Mouse (Mus musculus) hindbrain, embryonic 15.5 days (tissue): ENCODE measurements at regions not wholly inside any gene's neighbourhood (a gene's known extent, or its start where the extent isn't known, plus 50 kb on each side); places are given as distances from the start of the nearest gene placed in this dataset.

ENCODE experiments used
- ATAC-seq: fragments of 200-750 bp; cut with Nextera tagmentation; 2 replicates; pipeline ENCODE4 v1.8.0; 2017; ENCODE audit warnings: low read depth, moderate number of reproducible peaks, moderate TSS enrichment; ENCODE audit not compliant: low FRiP score
- H3K27ac ChIP-seq: fragments of 300-500 bp; sonication (generic); replicated peaks from 2 replicates; pipeline ENCODE4 v1.5.1; 2015; ENCODE audit warnings: mild to moderate bottlenecking, inconsistent platforms
- H3K27me3 ChIP-seq: fragments of 300-500 bp; sonication (generic); 2 replicates; pipeline ENCODE4 v1.6.1; 2015; ENCODE audit warnings: control low read depth, inconsistent platforms
- H3K36me3 ChIP-seq: fragments of 300-500 bp; sonication (generic); 2 replicates; pipeline ENCODE4 v1.6.1; 2015; ENCODE audit warnings: control low read depth, inconsistent platforms
- H3K4me1 ChIP-seq: fragments of 300-500 bp; sonication (generic); replicated peaks from 2 replicates; pipeline ENCODE4 v1.6.1; 2015; ENCODE audit warnings: control low read depth, inconsistent platforms
- H3K4me2 ChIP-seq: fragments of 300-500 bp; sonication (generic); 2 replicates; pipeline ENCODE4 v1.6.1; 2015; ENCODE audit warnings: moderate library complexity, mild to moderate bottlenecking, inconsistent platforms
- H3K4me3 ChIP-seq: fragments of 300-500 bp; sonication (generic); 2 replicates; pipeline ENCODE4 v1.5.1; 2015; ENCODE audit warnings: mild to moderate bottlenecking, inconsistent platforms
- H3K9ac ChIP-seq: fragments of 300-500 bp; sonication (generic); 2 replicates; pipeline ENCODE4 v1.6.1; 2015; ENCODE audit warnings: inconsistent platforms
- H3K9me3 ChIP-seq: fragments of 300-500 bp; sonication (generic); 2 replicates; pipeline ENCODE4 v1.6.1; 2016; ENCODE audit warnings: control low read depth, inconsistent platforms
- WGBS: fragments of 180-500 bp; shearing (Covaris S2); methylation state at CpG from one replicate; pipeline ENCODE4 v1.1.7; 2015; 5-methylcytosine and 5-hydroxymethylcytosine counted together

- no peak overlapping the region for H3K27ac ChIP-seq
- no peak overlapping the region for H3K4me2 ChIP-seq
- no peak for ATAC-seq
- H3K36me3 ChIP-seq, result no peaks in the 10 kb centered on the region
- H3K4me3 ChIP-seq, result no peak overlapping the region
- no peaks in the 10 kb centered on the region for H3K4me1 ChIP-seq
- 82% methylated on average over 15 of the region's 15 CpGs for WGBS
- H3K9me3 ChIP-seq, result no peaks in the 10 kb centered on the region
- H3K9ac ChIP-seq, result no peak overlapping the region
- no peaks in the 10 kb centered on the region for H3K27me3 ChIP-seq
Observed at GRCm38 (mm10) chr13:69867296-69868065, 65.3 kb downstream of the Med10 start.

- no peak for ATAC-seq
- no peak overlapping the region for H3K4me3 ChIP-seq
- 28% methylated on average over 5 of the region's 5 CpGs for WGBS
Observed at GRCm38 (mm10) chr13:69896536-69896935, 94.3 kb downstream of the Med10 start.

GRCm38 (mm10) chr13:69901139-69901538, 98.9 kb downstream of the Med10 start:
- Histone ChIP-seq H3K4me1 (no peaks in the 10 kb centered on the region), H3K36me3 (no peaks in the 10 kb centered on the region), H3K27me3 (no peaks in the 10 kb centered on the region), H3K9ac (no peak overlapping the region), H3K4me2 (no peak overlapping the region), H3K9me3 (no peaks in the 10 kb centered on the region), H3K4me3 (no peak overlapping the region), H3K27ac (no peak overlapping the region)
- ATAC-seq, result no peak

More at GRCm38 (mm10) chr13:69896536-69896935, 94.3 kb downstream of the Med10 start:
- no peaks in the 10 kb centered on the region for H3K4me1 ChIP-seq
- H3K27me3 ChIP-seq, result no peaks in the 10 kb centered on the region
- H3K36me3 ChIP-seq, result no peaks in the 10 kb centered on the region
- no peak overlapping the region for H3K4me2 ChIP-seq
- no peak overlapping the region for H3K27ac ChIP-seq
- H3K9ac ChIP-seq, result no peak overlapping the region
- H3K9me3 ChIP-seq, result no peaks in the 10 kb centered on the region

- 47% methylated on average over 15 of the region's 15 CpGs for WGBS
- Histone ChIP-seq H3K4me2 (no peak overlapping the region), H3K27me3 (no peaks in the 10 kb centered on the region), H3K4me3 (no peak overlapping the region), H3K9ac (no peak overlapping the region), H3K27ac (no peak overlapping the region), H3K36me3 (no peaks in the 10 kb centered on the region), H3K9me3 (no peaks in the 10 kb centered on the region), H3K4me1 (peaks cover 8% of the 10 kb centered on the region)
- peak; percentile 81; the same call in 1 of the 2 replicates for ATAC-seq
Observed at GRCm38 (mm10) chr13:69906802-69907537, 104.8 kb downstream of the Med10 start.

GRCm38 (mm10) chr13:69915796-69916195, 113.6 kb downstream of the Med10 start:
- Histone ChIP-seq H3K36me3 (no peaks in the 10 kb centered on the region), H3K4me2 (no peak overlapping the region), H3K27me3 (no peaks in the 10 kb centered on the region), H3K9ac (no peak overlapping the region), H3K27ac (no peak overlapping the region), H3K4me3 (no peak overlapping the region), H3K9me3 (no peaks in the 10 kb centered on the region), H3K4me1 (no peaks in the 10 kb centered on the region)
- WGBS, result 77% methylated on average over 3 of the region's 3 CpGs
- no peak for ATAC-seq

- WGBS, result 40% methylated on average over 9 of the region's 9 CpGs
- H3K27ac ChIP-seq, result peak overlapping the region; percentile 72
- H3K4me3 ChIP-seq, result no peak overlapping the region
- no peaks in the 10 kb centered on the region for H3K9me3 ChIP-seq
- H3K36me3 ChIP-seq, result no peaks in the 10 kb centered on the region
- H3K4me1 ChIP-seq, result peaks cover 19% of the 10 kb centered on the region
- peak overlapping the region; percentile 41 for H3K4me2 ChIP-seq
- no peak overlapping the region for H3K9ac ChIP-seq
- ATAC-seq, result no peak
- H3K27me3 ChIP-seq, result no peaks in the 10 kb centered on the region
Observed at GRCm38 (mm10) chr13:69932695-69933550, 130.7 kb downstream of the Med10 start.

- H3K4me3 ChIP-seq, result peak overlapping the region; percentile 5; the same call in 1 of the 2 replicates
- no peaks in the 10 kb centered on the region for H3K27me3 ChIP-seq
- 12% methylated on average over 6 of the region's 6 CpGs for WGBS
- H3K9me3 ChIP-seq, result no peaks in the 10 kb centered on the region
- peak overlapping the region; percentile 72 for H3K27ac ChIP-seq
- no peak overlapping the region for H3K9ac ChIP-seq
- ATAC-seq, result peak; percentile 92
- H3K36me3 ChIP-seq, result no peaks in the 10 kb centered on the region
- peaks cover 19% of the 10 kb centered on the region for H3K4me1 ChIP-seq
- peak overlapping the region; percentile 41 for H3K4me2 ChIP-seq
Observed at GRCm38 (mm10) chr13:69933551-69933845, 131.3 kb downstream of the Med10 start.

- ATAC-seq, result no peak
- WGBS, result 65% methylated on average over 4 of the region's 4 CpGs
Observed at GRCm38 (mm10) chr13:69939791-69940190, 137.6 kb downstream of the Med10 start.

GRCm38 (mm10) chr13:69944651-69945050, 142.5 kb downstream of the Med10 start:
- H3K4me1 ChIP-seq, result peaks cover 12% of the 10 kb centered on the region
- H3K27ac ChIP-seq, result no peak overlapping the region
- no peaks in the 10 kb centered on the region for H3K9me3 ChIP-seq
- no peak for ATAC-seq
- H3K4me2 ChIP-seq, result no peak overlapping the region
- WGBS, result 5% methylated on average over 1 of the region's 1 CpGs
- no peaks in the 10 kb centered on the region for H3K27me3 ChIP-seq
- H3K4me3 ChIP-seq, result no peak overlapping the region
- no peaks in the 10 kb centered on the region for H3K36me3 ChIP-seq
- H3K9ac ChIP-seq, result no peak overlapping the region

More at GRCm38 (mm10) chr13:69939791-69940190, 137.6 kb downstream of the Med10 start:
- Histone ChIP-seq H3K4me3 (no peak overlapping the region), H3K27ac (no peak overlapping the region), H3K27me3 (no peaks in the 10 kb centered on the region), H3K9me3 (no peaks in the 10 kb centered on the region), H3K4me1 (no peaks in the 10 kb centered on the region), H3K36me3 (no peaks in the 10 kb centered on the region), H3K4me2 (no peak overlapping the region), H3K9ac (no peak overlapping the region)

- peak; percentile 69; the same call in 1 of the 2 replicates for ATAC-seq
- Histone ChIP-seq H3K36me3 (no peaks in the 10 kb centered on the region), H3K9ac (no peak overlapping the region), H3K27ac (peak overlapping the region; percentile 51; the same call in 1 of the 2 replicates), H3K4me2 (no peak overlapping the region), H3K4me1 (peaks cover 12% of the 10 kb centered on the region), H3K27me3 (no peaks in the 10 kb centered on the region), H3K4me3 (no peak overlapping the region), H3K9me3 (no peaks in the 10 kb centered on the region)
- WGBS, result 50% methylated on average over 7 of the region's 7 CpGs
Observed at GRCm38 (mm10) chr13:69946615-69947014, 144.4 kb downstream of the Med10 start.

- Histone ChIP-seq H3K36me3 (no peaks in the 10 kb centered on the region), H3K27me3 (no peaks in the 10 kb centered on the region), H3K4me2 (no peak overlapping the region), H3K27ac (no peak overlapping the region), H3K9me3 (no peaks in the 10 kb centered on the region), H3K4me3 (no peak overlapping the region), H3K9ac (no peak overlapping the region), H3K4me1 (peaks cover 2% of the 10 kb centered on the region)
- no peak for ATAC-seq
- WGBS, result 60% methylated on average over 4 of the region's 4 CpGs
Observed at GRCm38 (mm10) chr13:69952061-69952460, 149.9 kb downstream of the Med10 start.

GRCm38 (mm10) chr13:69954171-69954570, 152.0 kb downstream of the Med10 start:
- no peak overlapping the region for H3K27ac ChIP-seq
- H3K27me3 ChIP-seq, result no peaks in the 10 kb centered on the region
- no peak for ATAC-seq
- no peak overlapping the region for H3K9ac ChIP-seq
- no peak overlapping the region for H3K4me2 ChIP-seq
- H3K4me3 ChIP-seq, result no peak overlapping the region
- H3K9me3 ChIP-seq, result no peaks in the 10 kb centered on the region
- 65% methylated on average over 5 of the region's 5 CpGs for WGBS
- H3K4me1 ChIP-seq, result no peaks in the 10 kb centered on the region
- no peaks in the 10 kb centered on the region for H3K36me3 ChIP-seq
